ENCODE assay signal across 24 mouse cellular contexts in genomic region chr3:52534118-52534517, GRCm38 (mm10).
DNase-seq lines count a peak whose midpoint lies in the region; ATAC-seq and TF ChIP-seq lines count a peak whose summit lies in the region.
"Had no signal": no experiment of that assay in that cellular context is flagged by ENCODE, and none has a peak within 500 bp of the region (broad histone marks: within the 10 kb centered on the region; RNA-seq: fewer than 3 reads in every experiment).

No protein-coding gene starts in this region.

- H3K9ac ChIP-seq in kidney, postnatal 0 days (ENCODE audit: low read depth, low read length): no peak overlapping the region
- H3K9ac ChIP-seq in intestine, postnatal 0 days (ENCODE audit: low read depth, low read length): no peak overlapping the region
- H3K9ac ChIP-seq: embryonic facial prominence, embryonic 12.5 days; forebrain, embryonic 13.5 days; forebrain, embryonic 15.5 days had no signal

- ATAC-seq in kidney, postnatal 0 days (replicated peaks; ENCODE audit: low FRiP score, low read depth): no peak
- ATAC-seq in intestine, postnatal 0 days: peak; percentile 43; the same call in 1 of the 2 replicates
- ATAC-seq: activated CD4-positive, CD25-positive, alpha-beta regulatory T cell, adult 4 months; CD4-positive, CD25-positive, alpha-beta regulatory T cell, adult 4 months; forebrain, embryonic 13.5 days; forebrain, embryonic 15.5 days; Patski had no signal

- H3K9me3 ChIP-seq in kidney, postnatal 0 days (replicated peaks; ENCODE audit: low read length): no peaks in the 10 kb centered on the region
- no peaks in the 10 kb centered on the region for H3K9me3 ChIP-seq in intestine, postnatal 0 days (ENCODE audit: control insufficient read depth)
- H3K9me3 ChIP-seq: embryonic facial prominence, embryonic 10.5 days; embryonic facial prominence, embryonic 12.5 days; forebrain, embryonic 13.5 days; forebrain, embryonic 15.5 days had no signal

- peak; percentile 21 for DNase-seq in heart, adult 11 months
- no peak for DNase-seq in heart, postnatal 14 days
- DNase-seq in kidney, postnatal 0 days (ENCODE audit: low spot score): peak; percentile 14
- no peak for DNase-seq in kidney, postnatal 25 days
- no peak for DNase-seq in urinary bladder, postnatal 4 days (ENCODE audit: low spot score in 2 of 2)
- DNase-seq: adrenal gland, adult 8-10 months; adrenal gland, postnatal 14 days; adrenal gland, postnatal 36 days; B cell, adult 2 months; cerebellum, adult 11-12 months; cerebellum, adult 2 months; cerebellum, adult 9-10 months; cerebellum, postnatal 10 days; cerebellum, postnatal 25 days had no signal

- H3K27me3 ChIP-seq in kidney, postnatal 0 days (ENCODE audit: insufficient read depth, low read length): no peaks in the 10 kb centered on the region
- no peaks in the 10 kb centered on the region for H3K27me3 ChIP-seq in intestine, postnatal 0 days (replicated peaks; ENCODE audit: control insufficient read depth, insufficient read depth, low read length)
- H3K27me3 ChIP-seq: CH12.LX; embryonic facial prominence, embryonic 12.5 days; forebrain, embryonic 15.5 days; Patski had no signal

- no peaks in the 10 kb centered on the region for H3K36me3 ChIP-seq in kidney, postnatal 0 days (ENCODE audit: insufficient read depth, low read length)
- no peaks in the 10 kb centered on the region for H3K36me3 ChIP-seq in intestine, postnatal 0 days (ENCODE audit: control insufficient read depth, insufficient read depth)
- H3K36me3 ChIP-seq: embryonic facial prominence, embryonic 10.5 days; embryonic facial prominence, embryonic 12.5 days; forebrain, embryonic 15.5 days; G1E had no signal

- H3K4me2 ChIP-seq in kidney, postnatal 0 days (ENCODE audit: low read length): no peak overlapping the region
- H3K4me2 ChIP-seq in intestine, postnatal 0 days (replicated peaks; ENCODE audit: low read depth): no peak overlapping the region
- H3K4me2 ChIP-seq: embryonic facial prominence, embryonic 12.5 days; forebrain, embryonic 13.5 days; forebrain, embryonic 15.5 days had no signal

- H3K27ac ChIP-seq in kidney, postnatal 0 days: no peak overlapping the region
- no peak overlapping the region for H3K27ac ChIP-seq in intestine, postnatal 0 days (ENCODE audit: low read depth, low read length)
- H3K27ac ChIP-seq: embryonic facial prominence, embryonic 10.5 days; embryonic facial prominence, embryonic 12.5 days; forebrain, embryonic 13.5 days; forebrain, embryonic 15.5 days had no signal

- H3K4me3 ChIP-seq in kidney, postnatal 0 days (replicated peaks; ENCODE audit: low read depth, low read length): no peak overlapping the region
- H3K4me3 ChIP-seq in intestine, postnatal 0 days (ENCODE audit: low read depth, low read length): no peak overlapping the region
- H3K4me3 ChIP-seq: embryonic facial prominence, embryonic 10.5 days; embryonic facial prominence, embryonic 12.5 days; forebrain, embryonic 13.5 days; forebrain, embryonic 15.5 days had no signal

- no peak for TF ChIP-seq CTCF in kidney, postnatal 0 days (IDR thresholded peaks at IDR 0.05; ENCODE audit: low read depth)
- no peak for TF ChIP-seq CTCF in intestine, postnatal 0 days (IDR thresholded peaks at IDR 0.05; ENCODE audit: low read depth)

- H3K4me1 ChIP-seq in kidney, postnatal 0 days (replicated peaks; ENCODE audit: insufficient read depth, low read length): no peaks in the 10 kb centered on the region
- no peaks in the 10 kb centered on the region for H3K4me1 ChIP-seq in intestine, postnatal 0 days (replicated peaks; ENCODE audit: control insufficient read depth, insufficient read depth, low read length)

- WGBS in kidney, postnatal 0 days: 19% methylated on average over 7 of the region's 7 CpGs
- WGBS in intestine, postnatal 0 days: 45% methylated on average over 7 of the region's 7 CpGs

- intact Hi-C loops in heart, postnatal 14 days (cut with DNase I): no loop called here

Comparison
In these comparisons a context has a peak if more than half of its experiments do, and no peak if none do; other contexts are left out.
1. DNase-seq: peak in heart, adult 11 months (single experiment) and kidney, postnatal 0 days (single experiment); none in heart, postnatal 14 days (0 of 2), kidney, postnatal 25 days (0 of 2) and urinary bladder, postnatal 4 days (0 of 2).